Comparison of ENCODE assay signal across 4 mouse cellular contexts in the genomic region with DNA sequence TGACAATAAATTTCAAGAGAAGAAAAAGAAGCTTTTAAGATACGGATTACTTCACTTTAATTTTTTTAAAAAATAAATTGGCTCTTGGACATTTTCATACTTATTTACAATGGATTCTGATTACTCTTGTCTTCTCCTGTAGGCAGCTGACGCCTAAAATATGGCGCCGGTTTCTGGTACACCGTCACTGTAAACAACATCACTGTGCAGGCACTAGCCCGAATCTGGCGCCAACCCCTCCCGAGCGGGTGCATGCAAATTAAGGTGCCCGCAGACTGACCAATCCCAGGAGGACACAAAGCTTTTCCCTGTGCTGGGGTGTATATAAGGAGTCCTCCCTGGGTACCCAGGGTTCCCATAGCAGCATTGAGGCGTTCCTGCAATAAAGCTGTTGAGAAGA.
A peak's percentile ranks its signal among the peaks of the same experiment; 100 is the strongest.
ATAC-seq lines count a peak whose summit lies in the region.
"Not testable (repeated sequence)": the region's sequence is repeated elsewhere in the genome, so short reads cannot be mapped to it uniquely, and the experiment has no call there.

No protein-coding gene starts in this region.

- not testable (repeated sequence) for H3K4me3 ChIP-seq in hindbrain, embryonic 13.5 days; midbrain, embryonic 12.5 days; midbrain, embryonic 15.5 days; neural tube, embryonic 12.5 days

- not testable (repeated sequence) for H3K27ac ChIP-seq in hindbrain, embryonic 13.5 days; midbrain, embryonic 12.5 days (replicated peaks); midbrain, embryonic 15.5 days; neural tube, embryonic 12.5 days

- H3K9ac ChIP-seq in hindbrain, embryonic 13.5 days; midbrain, embryonic 12.5 days (replicated peaks); midbrain, embryonic 15.5 days; neural tube, embryonic 12.5 days: not testable (repeated sequence)

- H3K9me3 ChIP-seq in hindbrain, embryonic 13.5 days; midbrain, embryonic 12.5 days; midbrain, embryonic 15.5 days; neural tube, embryonic 12.5 days: not testable (repeated sequence)

- not testable (repeated sequence) for H3K4me1 ChIP-seq in hindbrain, embryonic 13.5 days (replicated peaks); midbrain, embryonic 12.5 days; midbrain, embryonic 15.5 days; neural tube, embryonic 12.5 days

- not testable (repeated sequence) for H3K36me3 ChIP-seq in hindbrain, embryonic 13.5 days; midbrain, embryonic 12.5 days; midbrain, embryonic 15.5 days (replicated peaks); neural tube, embryonic 12.5 days

- 79% methylated on average over 11 of the region's 11 CpGs for WGBS in hindbrain, embryonic 13.5 days
- 85% methylated on average over 11 of the region's 11 CpGs for WGBS in midbrain, embryonic 12.5 days
- 78% methylated on average over 11 of the region's 11 CpGs for WGBS in midbrain, embryonic 15.5 days
- WGBS in neural tube, embryonic 12.5 days, result 88% methylated on average over 11 of the region's 11 CpGs

- H3K4me2 ChIP-seq in hindbrain, embryonic 13.5 days; midbrain, embryonic 12.5 days (replicated peaks); midbrain, embryonic 15.5 days; neural tube, embryonic 12.5 days (replicated peaks): not testable (repeated sequence)

- not testable (repeated sequence) for H3K27me3 ChIP-seq in hindbrain, embryonic 13.5 days; midbrain, embryonic 12.5 days; midbrain, embryonic 15.5 days (replicated peaks); neural tube, embryonic 12.5 days (replicated peaks)

- ATAC-seq in hindbrain, embryonic 13.5 days (ENCODE audit: low FRiP score), result 0 out of 2 replicates have a peak, but pooled peaks have one; percentile 55
- peak; percentile 27; the same call in 1 of the 2 replicates for ATAC-seq in midbrain, embryonic 12.5 days (ENCODE audit: low FRiP score, low read depth)
- ATAC-seq in midbrain, embryonic 15.5 days (replicated peaks), result peak; percentile 59; the same call in 1 of the 2 replicates
- ATAC-seq in neural tube, embryonic 12.5 days (ENCODE audit: low FRiP score, low read depth), result peak; percentile 36; the same call in 1 of the 2 replicates
